Mouse (Mus musculus): ENCODE data around the gene Coch.
"Not testable (repeated sequence)": the region's sequence is repeated elsewhere in the genome, so short reads cannot be mapped to it uniquely, and the experiment has no call there.

Gene Coch

DNA sequence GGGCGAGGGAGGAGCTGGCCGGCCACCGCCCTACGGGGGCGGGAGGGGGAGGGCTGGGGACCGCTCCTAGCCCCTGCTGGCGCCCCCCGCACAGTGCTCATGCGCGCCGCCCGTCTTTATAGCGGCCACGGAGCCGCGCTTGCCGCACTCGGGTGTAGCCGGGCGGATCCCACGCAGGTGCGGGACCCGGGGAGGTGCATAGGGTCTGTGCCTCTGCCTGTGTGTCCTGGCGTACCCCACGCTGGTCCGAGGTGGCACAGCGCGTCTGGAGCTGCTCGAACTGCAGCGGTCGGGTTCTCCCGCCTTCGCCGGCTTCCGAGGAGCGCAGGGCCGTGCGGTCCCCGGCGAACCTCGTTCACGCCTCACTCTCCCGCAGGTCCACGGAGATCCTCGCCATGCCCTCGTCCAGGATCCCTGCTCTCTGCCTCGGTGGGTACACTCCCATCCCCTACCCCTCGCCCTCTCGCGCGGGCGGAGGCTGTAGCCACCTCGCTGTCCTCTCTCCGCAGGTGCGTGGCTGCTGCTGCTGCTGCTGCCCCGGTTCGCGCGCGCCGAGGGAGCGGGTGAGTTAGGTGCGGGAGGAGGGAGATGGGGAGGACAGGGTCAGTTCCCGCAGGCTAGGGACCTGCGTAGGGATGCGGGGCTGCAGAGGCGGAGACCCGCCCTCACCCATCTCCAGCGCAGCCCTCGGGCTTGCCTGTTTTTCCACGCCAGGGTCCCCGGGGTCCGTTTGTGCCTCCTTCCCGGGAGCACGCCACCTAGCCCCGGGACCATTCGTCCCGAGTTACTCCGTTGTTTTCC is at the start of gene Coch:
Gene Coch, plus strand, starts transcription at position 113 of the 801 bp plus-strand sequence.
- no peak for DNase-seq (ENCODE audit: low spot score in 2 of 2)

GRCm38 (mm10) chr12:51543402-51543960 is 49.7 kb upstream of the Coch start:
- no peak for DNase-seq (ENCODE audit: low spot score in 2 of 2)

DNA sequence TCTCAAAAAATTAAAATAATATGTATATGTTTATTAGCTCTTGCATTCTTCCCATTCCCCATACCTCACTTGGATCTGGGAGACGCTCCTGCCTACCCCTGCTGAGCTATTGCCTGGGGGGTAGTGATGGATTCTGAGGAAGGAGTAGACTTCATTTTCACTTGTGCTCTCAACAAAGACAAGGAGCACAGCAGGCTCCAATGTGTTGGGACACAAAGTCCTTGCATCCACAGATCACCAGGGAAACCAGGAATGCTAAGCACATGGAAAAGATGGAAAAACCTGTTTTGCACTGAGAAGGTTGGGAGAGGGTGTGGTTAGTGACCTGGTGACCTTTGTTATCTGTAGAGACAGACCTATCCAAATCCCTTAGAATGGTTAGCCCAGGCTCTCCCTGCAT is 38.1 kb upstream of the Coch start:
- DNase-seq (ENCODE audit: low spot score in 2 of 2) = no peak

DNA sequence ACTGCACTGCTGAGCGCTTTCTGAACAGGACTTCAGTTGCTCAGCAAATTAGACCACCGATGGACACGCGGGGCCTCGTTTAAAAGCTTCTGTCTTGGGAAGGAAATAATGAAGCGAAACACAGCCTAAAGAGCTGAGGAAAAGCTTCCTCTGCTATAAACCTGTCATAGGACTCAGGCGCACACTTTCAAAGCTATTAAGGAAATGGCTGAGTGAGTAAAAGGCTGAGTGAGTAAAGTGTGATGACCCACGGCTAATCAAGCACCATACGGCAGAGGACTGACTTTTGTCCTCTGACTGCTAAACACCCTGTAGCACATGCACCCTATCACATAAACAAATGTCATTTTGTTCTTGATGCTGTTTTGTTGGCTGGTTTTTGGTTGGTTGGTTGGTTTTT is 31.7 kb upstream of the Coch start:
- no peak for DNase-seq (ENCODE audit: low spot score in 2 of 2)

DNA sequence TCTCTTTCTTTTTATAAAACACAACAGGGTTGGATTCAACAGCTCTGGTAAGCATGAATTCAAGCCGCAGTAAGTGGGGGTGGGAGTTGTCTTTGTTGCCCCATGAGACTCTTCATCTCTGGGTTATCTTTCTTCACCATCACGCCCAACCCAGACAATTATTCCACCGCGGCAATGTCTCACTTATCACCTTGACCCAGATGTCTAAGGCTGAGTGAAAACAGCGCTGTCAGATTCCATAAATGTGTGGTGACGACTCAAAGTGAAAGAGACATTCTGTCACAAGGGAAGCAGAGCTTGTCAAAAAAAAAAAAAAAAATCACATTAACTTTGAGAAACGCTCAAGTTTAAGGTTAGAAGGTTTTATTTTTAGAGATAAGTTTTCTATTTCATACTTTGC is 25.9 kb upstream of the Coch start:
- no peak for DNase-seq (ENCODE audit: low spot score in 2 of 2)

- DNase-seq (ENCODE audit: low spot score in 2 of 2) = no peak
These were observed 23.7 kb upstream of the Coch start for GRCm38 (mm10) chr12:51569472-51569871.

- DNase-seq (ENCODE audit: low spot score in 2 of 2) = no peak
These were observed 23.2 kb upstream of the Coch start for GRCm38 (mm10) chr12:51569944-51570343.

- DNase-seq (ENCODE audit: low spot score in 2 of 2) = no peak
These were observed 20.5 kb upstream of the Coch start for GRCm38 (mm10) chr12:51572651-51573050.

DNA sequence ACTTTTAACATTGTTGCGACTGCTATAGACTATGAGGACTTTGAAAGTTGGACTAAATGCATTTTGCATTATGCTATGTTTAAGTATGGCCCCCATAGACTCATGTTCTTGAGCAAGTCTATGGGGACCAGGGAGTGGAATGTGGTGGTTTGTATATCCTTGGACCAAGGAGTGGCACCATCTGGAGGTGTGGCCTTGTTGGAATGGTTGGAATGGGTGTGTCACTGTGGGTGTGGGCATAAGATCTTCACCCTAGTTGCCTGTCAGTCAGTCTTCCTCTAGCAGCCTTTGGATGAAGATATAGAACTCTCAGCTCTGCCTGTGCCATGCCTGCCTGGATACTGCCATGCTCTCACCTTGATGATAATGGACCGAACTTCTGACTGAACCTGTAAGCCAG is 15.3 kb upstream of the Coch start:
- DNase-seq (ENCODE audit: low spot score in 2 of 2) = not testable (repeated sequence)

DNA sequence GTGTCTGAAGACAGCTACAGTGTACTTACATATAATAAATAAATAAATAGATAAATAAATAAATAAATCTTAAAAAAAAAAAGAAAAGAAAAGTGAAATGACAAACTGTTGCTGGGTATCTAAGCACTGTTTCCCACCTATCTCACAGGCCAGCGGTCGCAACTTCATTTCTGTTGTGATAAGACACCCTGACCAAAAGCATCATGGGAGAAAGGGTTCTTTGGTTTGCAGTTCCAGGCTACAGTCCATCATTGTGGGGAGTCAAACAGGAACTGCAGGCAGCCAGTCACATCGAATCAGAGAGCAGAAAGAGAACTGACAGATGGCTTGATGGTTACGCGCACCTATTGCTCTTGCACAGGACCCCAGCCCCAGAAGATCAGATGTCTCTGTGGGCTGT is 3.9 kb upstream of the Coch start:
- no peak for DNase-seq (ENCODE audit: low spot score in 2 of 2)

- DNase-seq (ENCODE audit: low spot score in 2 of 2) = no peak
These were observed 1.2 kb upstream of the Coch start for GRCm38 (mm10) chr12:51591921-51592320.

DNA sequence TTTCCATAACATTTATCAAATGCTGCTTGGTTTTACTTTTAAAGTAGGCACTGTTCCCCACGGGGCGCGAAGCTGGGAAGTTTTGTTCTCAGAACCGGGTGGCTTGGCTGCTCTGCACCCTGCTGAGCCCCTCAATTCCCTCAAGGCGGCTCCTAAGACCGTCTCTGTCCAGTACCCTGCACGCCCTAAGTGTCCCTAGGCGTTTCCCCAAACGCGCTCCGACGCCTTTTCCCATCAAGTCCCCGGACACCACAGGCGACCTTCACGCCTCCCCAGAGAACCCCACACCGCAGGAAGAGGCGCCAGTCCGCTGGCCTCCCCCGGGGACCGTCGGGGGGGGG is 283 bp upstream of the Coch start:
- no peak for DNase-seq (ENCODE audit: low spot score in 2 of 2)

DNA sequence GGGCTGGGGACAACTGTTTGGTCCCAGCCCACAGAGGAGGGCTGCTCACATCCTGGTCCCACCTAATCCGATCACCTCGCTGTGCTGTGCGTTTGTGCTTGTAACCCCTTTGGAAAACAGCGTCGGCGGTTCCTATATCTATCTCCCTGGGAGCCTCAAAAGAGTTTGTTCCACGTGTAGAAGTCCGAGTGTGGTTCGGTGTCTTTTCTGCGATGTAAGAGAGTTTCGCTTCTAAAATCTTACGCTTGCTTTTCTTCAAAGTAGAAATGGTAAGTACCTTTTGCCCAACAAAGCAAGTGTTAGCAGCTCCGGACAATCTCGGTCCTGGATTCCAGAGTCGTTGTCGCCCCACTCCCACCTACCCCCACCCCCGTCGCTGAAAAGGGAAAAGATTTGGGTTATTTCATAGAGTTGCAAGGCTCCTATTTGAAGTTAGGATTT is 909 bp downstream of the Coch start:
- DNase-seq (ENCODE audit: low spot score in 2 of 2) = no peak

GRCm38 (mm10) chr12:51603306-51603705 is 10.2 kb downstream of the Coch start:
- no peak for DNase-seq (ENCODE audit: low spot score in 2 of 2)

- DNase-seq (ENCODE audit: low spot score in 2 of 2) = no peak
These were observed 13.0 kb downstream of the Coch start for GRCm38 (mm10) chr12:51606138-51606537.

GRCm38 (mm10) chr12:51612361-51612760 is 19.2 kb downstream of the Coch start:
- no peak for DNase-seq (ENCODE audit: low spot score in 2 of 2)

DNA sequence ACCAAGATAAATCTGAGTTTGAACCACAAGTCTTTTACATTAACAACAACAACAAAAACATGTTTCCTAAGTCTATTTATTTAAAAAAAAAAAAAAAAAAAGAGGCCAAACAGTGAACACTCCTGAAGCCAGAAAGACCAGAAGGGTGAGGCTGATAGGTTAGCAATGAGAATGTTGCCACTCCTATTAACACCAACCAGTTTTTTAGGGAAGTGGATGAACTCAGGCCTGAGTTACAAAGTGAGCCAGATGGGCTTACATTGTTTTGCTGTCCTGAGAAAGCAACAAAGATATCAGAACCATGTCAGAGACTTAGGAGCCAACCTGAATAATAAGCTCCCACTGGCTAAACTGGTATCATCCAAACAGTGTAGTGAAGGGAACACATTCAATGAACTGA is 27.4 kb downstream of the Coch start:
- DNase-seq (ENCODE audit: low spot score in 2 of 2) = no peak

DNA sequence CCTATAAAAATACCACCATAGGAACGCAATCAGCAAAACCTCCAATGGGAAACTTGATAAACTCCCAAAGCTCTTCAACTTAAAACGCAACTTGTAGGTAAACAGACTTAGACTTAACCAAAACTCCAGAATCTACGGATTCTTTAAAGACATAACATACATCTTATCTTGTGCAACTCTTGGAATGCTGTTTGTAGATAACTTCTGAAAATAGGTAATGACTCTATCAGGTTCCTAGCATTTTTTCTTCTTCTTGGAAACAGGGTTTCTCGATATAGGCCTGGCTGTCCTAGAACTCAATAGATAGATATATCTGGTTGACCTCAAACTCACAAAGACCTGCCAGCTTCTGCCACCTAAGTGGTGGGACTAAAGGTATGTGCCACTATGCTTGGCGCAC is 28.0 kb downstream of the Coch start:
- no peak for DNase-seq (ENCODE audit: low spot score in 2 of 2)

DNA sequence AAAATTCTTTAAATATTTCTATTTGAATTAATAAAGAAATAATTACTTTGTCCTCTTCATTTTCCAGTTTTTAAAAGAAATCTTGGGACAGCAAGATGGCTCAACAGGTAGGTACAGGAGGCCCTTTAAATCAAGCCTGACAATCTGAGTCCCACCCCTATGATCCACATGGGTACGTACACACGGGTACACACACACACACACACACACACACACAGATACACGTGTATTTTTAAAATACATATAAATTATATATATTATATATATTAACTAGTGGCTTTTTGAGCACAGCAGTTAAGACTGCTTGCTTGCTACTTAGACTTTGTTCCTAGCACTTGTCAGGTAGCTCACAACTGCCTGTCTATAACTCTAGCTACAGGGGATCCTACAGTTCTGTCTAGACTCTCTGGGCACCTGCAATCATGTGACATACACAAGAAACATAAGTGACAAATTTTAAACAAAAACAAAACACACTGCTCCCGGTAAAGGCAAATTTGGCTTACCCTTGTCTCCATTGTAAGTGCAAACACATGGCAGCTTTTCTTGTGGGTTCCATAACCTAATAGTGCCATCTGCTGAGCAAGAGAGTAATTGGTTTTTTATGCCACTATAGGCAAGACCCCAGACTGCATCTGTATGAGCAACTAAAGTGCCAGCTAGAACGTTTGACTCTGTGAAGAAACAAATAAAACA is 29.7 kb downstream of the Coch start:
- no peak for DNase-seq (ENCODE audit: low spot score in 2 of 2)

DNA sequence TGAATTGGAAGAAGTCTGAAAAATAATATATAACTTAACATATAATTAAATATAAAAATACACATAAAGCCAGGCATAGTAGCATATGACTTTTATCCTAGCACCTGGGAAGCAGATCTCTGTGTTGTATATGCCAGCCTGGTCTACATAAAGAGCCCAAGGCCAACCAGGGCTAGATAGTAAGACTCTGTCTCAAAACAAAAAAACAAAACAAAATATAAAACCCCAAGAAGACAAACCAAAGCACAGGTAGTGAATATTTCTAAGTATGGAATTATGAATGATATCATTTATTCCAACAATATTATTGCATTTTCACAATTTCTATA is 30.2 kb downstream of the Coch start:
- no peak for DNase-seq (ENCODE audit: low spot score in 2 of 2)

- DNase-seq (ENCODE audit: low spot score in 2 of 2) = no peak
These were observed 40.3 kb downstream of the Coch start for GRCm38 (mm10) chr12:51633481-51633880.

DNA sequence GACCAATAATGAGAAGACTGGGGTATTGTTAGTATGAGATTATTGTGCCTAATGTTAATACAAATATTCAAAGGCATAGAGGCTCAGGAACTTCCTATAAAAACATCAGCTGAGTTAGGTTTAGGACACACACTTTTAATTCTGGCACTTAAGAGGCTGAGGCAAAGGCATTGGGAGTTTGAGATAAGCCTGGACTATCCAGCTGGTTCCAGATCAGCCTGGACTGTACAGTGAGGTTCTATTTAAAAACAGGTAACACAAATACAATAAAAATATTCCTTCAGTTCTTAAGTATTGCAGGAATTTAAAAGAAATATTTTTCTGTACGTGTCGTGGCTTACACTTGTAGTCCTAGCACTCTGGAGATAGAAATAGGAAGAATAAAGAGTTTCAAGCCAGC is 43.1 kb downstream of the Coch start:
- DNase-seq (ENCODE audit: low spot score in 2 of 2) = no peak

Data from spleen, postnatal 14 days (tissue).